Mouse (Mus musculus) erythroblast, embryonic 14.5 days (primary cell): ENCODE data around the gene Fcrlb. TPM values are rescaled to one million over a fixed set of nuclear protein-coding genes. Genes with fewer than 3 reads are reported as not detected.

ENCODE experiments used
- H3K27me3 ChIP-seq: 2 replicates; pipeline ENCODE4 v1.6.1; 2012; ENCODE audit warnings: inconsistent platforms; ENCODE audit not compliant: control insufficient read depth
- H3K36me3 ChIP-seq: 2 replicates; pipeline ENCODE4 v1.6.1; 2012; ENCODE audit warnings: mild to moderate bottlenecking, inconsistent platforms; ENCODE audit not compliant: control insufficient read depth
- H3K4me1 ChIP-seq: 2 replicates; pipeline ENCODE4 v1.6.1; 2012; ENCODE audit warnings: inconsistent platforms; ENCODE audit not compliant: control insufficient read depth
- H3K4me3 ChIP-seq: replicated peaks from 2 replicates; pipeline ENCODE3; 2012; ENCODE audit warnings: moderate library complexity, mild to moderate bottlenecking, inconsistent platforms
- H3K9me3 ChIP-seq: 2 replicates; pipeline ENCODE4 v1.6.1; 2012; ENCODE audit warnings: low read length, inconsistent platforms, mixed read lengths; ENCODE audit not compliant: control insufficient read depth
- GATA1 ChIP-seq: IDR thresholded peaks from 2 replicates; pipeline ENCODE4 v1.6.1; 2012; ENCODE audit warnings: low read length, inconsistent platforms, mixed read lengths
- TAL1 ChIP-seq: IDR thresholded peaks from 3 replicates; pipeline ENCODE4 v1.6.1; 2012; ENCODE audit warnings: low read length, inconsistent platforms, mixed read lengths
- polyA plus RNA-seq: library from polyadenylated mRNA; stranded (reverse); fragments of >175 nt; gene quantifications from 2 replicates; pipeline ENCODE4 v1.2.3, GENCODE M21; 2012

Fcrlb gene
- polyA plus RNA-seq, 1 experiment, result not detected

DNA sequence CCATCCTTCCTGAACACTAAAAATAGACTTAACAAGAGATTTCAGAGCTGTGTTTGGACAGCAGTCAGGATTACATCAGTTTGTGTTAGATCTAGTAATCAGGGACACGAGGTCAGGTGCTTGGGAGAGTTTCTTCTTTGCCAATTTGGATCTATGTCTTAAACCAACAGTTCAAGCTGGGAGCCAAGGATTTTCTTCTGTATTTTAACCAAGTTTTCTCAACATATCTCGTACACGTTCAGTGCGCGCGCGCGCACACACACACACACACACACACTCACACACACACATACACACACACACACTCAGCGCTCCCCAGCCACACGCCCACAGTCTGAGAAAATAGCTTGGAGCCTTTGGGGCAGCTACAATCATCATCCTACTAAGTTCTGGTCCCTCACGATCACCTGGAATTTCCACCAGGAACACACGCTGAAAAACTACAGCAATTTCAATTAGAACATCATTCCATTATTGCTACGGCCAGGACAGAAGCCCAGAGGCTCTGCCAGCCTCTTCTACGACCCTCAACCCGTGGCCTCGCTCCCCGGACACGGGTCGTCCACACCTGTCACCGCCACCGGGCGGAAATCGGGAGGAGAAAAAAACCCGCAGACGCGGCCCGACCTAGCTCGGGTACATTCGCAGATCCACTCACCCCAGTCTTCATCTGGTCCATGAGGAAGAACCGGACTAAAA is 45.6 kb downstream of the Fcrlb start:
- Histone ChIP-seq H3K36me3 (peaks cover 5% of the 10 kb centered on the region), H3K4me3 (peak overlapping the region; percentile 78), H3K9me3 (no peaks in the 10 kb centered on the region), H3K4me1 (peaks cover 43% of the 10 kb centered on the region), H3K27me3 (no peaks in the 10 kb centered on the region)
- TF ChIP-seq GATA1 (no peak), TAL1 (no peak)

DNA sequence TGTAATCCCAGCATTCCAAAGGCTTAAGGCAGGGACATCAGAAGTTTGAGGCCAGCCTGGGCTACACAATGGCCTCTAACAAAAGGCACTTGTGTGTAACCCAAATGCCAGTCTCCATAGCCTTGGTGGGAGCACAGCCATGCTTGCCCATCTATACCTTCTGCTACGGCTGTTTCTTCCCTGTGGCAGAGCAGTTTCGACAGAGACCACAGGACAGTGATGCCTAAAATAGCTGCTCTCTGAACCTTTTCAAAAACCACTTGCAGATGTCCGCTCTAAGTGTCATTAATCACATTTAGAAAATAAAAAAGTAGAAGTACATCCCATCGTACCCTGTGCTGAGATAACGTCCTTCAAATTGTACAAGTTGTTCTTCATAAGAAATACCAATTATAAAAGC is 47.3 kb downstream of the Fcrlb start:
- Histone ChIP-seq H3K27me3 (no peaks in the 10 kb centered on the region), H3K36me3 (no peaks in the 10 kb centered on the region), H3K4me1 (peaks cover 52% of the 10 kb centered on the region), H3K9me3 (no peaks in the 10 kb centered on the region), H3K4me3 (no peak overlapping the region)
- TF ChIP-seq GATA1, result no peak
- TF ChIP-seq TAL1, result no peak

DNA sequence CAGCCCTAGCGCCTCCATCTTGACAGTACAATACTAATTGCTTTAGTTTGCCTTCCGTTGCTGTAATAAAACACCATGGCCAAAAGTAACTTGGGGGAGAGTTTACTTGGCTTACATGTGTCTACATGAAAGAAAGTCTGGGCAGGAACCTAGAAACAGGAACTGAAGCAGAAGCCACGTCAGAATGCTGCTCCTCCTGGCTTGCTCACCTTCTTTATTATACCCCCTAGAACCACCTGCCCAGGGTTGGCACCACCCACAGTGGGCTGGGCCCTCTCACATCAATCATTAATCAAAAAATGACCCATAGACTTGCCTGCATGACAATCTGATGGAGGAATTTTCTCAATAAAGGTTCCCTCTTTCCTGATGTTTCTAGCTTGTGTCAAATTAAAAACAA is 48.0 kb downstream of the Fcrlb start:
- Histone ChIP-seq H3K9me3 (no peaks in the 10 kb centered on the region), H3K27me3 (no peaks in the 10 kb centered on the region), H3K4me1 (peaks cover 52% of the 10 kb centered on the region), H3K36me3 (no peaks in the 10 kb centered on the region), H3K4me3 (no peak overlapping the region)
- TF ChIP-seq GATA1 (no peak), TAL1 (no peak)

DNA sequence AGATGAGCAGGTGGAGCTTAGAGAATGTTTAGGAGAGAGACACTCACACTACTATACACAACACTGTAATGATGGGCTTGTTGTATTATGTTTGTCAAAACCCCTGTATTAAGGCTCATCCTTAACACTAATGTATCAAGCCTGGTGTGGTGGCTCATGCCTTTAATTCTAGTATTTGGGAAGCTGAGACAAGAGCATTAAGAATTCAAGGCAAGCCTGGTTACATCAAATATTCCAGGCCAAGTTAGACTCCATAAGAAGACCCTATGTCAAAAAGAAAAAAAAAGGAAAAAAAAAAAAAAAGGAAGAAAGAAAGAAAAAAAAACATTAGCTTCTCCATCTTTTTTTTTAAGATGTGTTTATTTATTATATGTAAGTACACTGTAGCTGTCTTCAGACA is 48.5 kb downstream of the Fcrlb start:
- TF ChIP-seq GATA1, result no peak
- H3K4me1 ChIP-seq, result peaks cover 53% of the 10 kb centered on the region
- no peaks in the 10 kb centered on the region for H3K27me3 ChIP-seq
- no peaks in the 10 kb centered on the region for H3K9me3 ChIP-seq
- H3K36me3 ChIP-seq, result no peaks in the 10 kb centered on the region
- H3K4me3 ChIP-seq, result no peak overlapping the region

DNA sequence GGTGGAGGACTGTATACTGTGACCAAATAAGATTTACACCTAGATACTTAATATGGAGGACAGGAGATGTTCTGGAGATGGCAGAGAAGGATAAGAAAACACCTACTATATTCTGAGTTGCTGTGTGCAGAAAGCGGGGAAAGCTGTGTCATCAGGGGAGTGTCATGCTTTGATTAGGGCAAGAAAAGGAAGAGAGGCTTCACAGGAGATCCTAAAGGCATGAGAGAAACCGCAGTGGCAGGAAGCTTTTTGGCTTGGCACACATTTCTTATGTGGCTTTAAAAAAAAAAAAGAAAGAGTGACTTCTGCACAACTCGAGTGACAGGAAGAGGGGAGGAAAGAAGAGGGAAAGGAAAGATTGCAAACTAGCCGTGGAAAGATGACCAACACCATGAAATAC is 49.7 kb downstream of the Fcrlb start:
- no peaks in the 10 kb centered on the region for H3K27me3 ChIP-seq
- TF ChIP-seq TAL1 (no peak), GATA1 (no peak)
- no peaks in the 10 kb centered on the region for H3K36me3 ChIP-seq
- no peak overlapping the region for H3K4me3 ChIP-seq
- H3K9me3 ChIP-seq, result no peaks in the 10 kb centered on the region
- H3K4me1 ChIP-seq, result peaks cover 50% of the 10 kb centered on the region

DNA sequence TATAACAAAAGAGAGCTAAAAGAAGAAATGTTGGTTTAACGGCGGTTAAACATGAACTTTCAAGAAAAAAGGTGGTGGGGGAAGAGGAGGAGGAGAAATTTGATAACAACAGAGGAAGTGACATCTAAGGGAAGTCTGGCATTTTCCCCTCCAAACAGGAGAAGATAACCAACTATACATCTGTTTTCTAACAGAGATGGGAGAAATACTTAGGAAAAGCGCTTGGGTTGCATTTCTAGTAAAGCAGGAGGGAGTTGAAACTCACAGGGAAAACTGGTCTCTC is 50.4 kb downstream of the Fcrlb start:
- Histone ChIP-seq H3K4me3 (no peak overlapping the region), H3K36me3 (no peaks in the 10 kb centered on the region), H3K9me3 (no peaks in the 10 kb centered on the region), H3K27me3 (no peaks in the 10 kb centered on the region), H3K4me1 (peaks cover 56% of the 10 kb centered on the region)
- TF ChIP-seq GATA1, result no peak
- no peak for TF ChIP-seq TAL1

DNA sequence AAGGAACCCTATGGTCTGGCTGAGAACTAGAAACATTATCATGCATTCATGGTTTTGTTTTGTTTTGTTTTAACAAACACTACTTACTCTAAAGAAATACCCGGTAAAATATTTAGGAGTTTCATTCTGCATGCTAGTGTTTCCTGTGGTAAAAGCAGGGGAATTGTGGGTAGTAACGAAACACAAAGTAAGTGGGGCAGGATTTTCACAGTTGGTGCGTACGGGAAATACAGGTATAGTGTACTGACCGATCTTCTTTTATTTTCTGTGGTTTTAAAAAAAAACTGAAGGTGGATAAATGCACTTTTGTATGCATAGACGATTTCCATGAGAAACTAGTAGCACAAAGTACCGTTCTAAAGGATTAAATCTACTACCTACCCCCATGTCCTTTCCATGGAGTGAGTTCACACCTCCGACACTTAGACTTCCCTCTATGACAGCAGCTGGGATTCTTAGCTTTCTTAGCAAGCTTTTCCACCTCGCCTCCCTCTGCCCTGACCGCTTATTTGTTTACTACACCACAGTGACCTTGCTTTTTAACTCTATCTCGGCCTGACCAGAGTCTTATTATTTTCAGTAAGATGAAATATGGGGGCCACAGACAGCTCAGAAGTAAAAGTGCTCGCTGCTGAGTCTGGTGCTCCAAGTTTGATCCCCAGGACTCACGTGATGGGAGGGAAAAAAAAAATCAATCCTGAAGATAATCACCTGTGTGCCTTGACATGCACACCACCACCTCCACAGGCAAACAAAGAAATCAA is 50.9 kb downstream of the Fcrlb start:
- no peak for TF ChIP-seq TAL1
- no peak for TF ChIP-seq GATA1
- H3K9me3 ChIP-seq, result no peaks in the 10 kb centered on the region
- no peak overlapping the region for H3K4me3 ChIP-seq
- H3K36me3 ChIP-seq, result no peaks in the 10 kb centered on the region
- peaks cover 57% of the 10 kb centered on the region for H3K4me1 ChIP-seq
- H3K27me3 ChIP-seq, result no peaks in the 10 kb centered on the region

DNA sequence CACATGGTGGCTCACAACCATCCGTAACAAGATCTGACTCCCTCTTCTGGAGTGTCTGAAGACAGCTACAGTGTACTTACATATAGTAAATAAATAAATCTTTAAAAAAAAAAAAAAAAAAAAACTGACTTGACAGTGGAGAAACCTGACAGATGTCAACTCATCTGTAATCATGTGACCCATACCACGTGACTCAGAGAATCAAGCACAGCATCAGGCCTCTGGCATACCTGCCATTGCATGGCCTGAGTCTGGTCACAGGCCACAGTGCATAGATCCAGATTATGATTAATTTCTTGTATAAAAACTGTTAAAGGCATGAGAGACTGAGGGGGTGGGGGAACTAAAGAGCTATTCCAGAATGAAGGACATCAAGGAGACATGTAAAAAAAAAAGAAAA is 53.9 kb downstream of the Fcrlb start:
- H3K36me3 ChIP-seq, result peaks cover 7% of the 10 kb centered on the region
- H3K9me3 ChIP-seq, result no peaks in the 10 kb centered on the region
- no peaks in the 10 kb centered on the region for H3K27me3 ChIP-seq
- TF ChIP-seq GATA1 (no peak), TAL1 (no peak)
- H3K4me3 ChIP-seq, result no peak overlapping the region
- H3K4me1 ChIP-seq, result peaks cover 34% of the 10 kb centered on the region

DNA sequence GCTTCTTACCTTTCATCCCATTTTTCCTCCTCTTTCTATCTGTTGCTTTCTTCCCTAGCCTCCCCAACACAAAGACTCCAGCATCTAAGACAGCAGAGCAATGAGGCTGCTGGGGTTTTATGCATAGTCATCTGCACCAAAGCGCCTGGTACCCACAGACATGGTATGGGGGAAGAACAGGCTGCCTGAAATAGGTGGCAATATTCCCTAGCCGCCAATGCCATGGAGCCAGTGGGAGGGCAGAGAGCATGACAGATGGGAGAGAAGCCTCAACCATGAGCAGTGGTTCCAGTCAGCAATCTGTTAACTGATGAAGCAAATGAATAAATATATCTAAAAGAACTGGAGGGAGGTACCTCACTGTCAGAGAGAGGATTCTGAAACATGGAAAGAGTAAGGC is 55.4 kb downstream of the Fcrlb start:
- Histone ChIP-seq H3K4me3 (no peak overlapping the region), H3K4me1 (peaks cover 19% of the 10 kb centered on the region), H3K36me3 (peaks cover 15% of the 10 kb centered on the region), H3K27me3 (no peaks in the 10 kb centered on the region), H3K9me3 (no peaks in the 10 kb centered on the region)
- no peak for TF ChIP-seq TAL1
- TF ChIP-seq GATA1, result no peak

Other genes with a start within 250 kb of the Fcrlb start
- gene Atf6, start 45.2 kb downstream of the Fcrlb start, polyA plus RNA-seq, result 0.21 and 0.22 TPM in 2 replicates
- 0.28 and 0.80 TPM in 2 replicates for gene Gm26620, start 27.9 kb downstream of the Fcrlb start, polyA plus RNA-seq
- 0.10 and 0.16 TPM in 2 replicates for gene Dusp12, start 27.4 kb downstream of the Fcrlb start, polyA plus RNA-seq
- not detected in 2 replicates for gene Fcrla, start 14.6 kb upstream of the Fcrlb start, polyA plus RNA-seq
- not detected in 2 replicates for gene Fcgr2b, start 63.6 kb upstream of the Fcrlb start, polyA plus RNA-seq
- not detected in 2 replicates for gene Fcgr4, start 106.0 kb upstream of the Fcrlb start, polyA plus RNA-seq
- gene Fcgr3, start 152.0 kb upstream of the Fcrlb start, polyA plus RNA-seq, result 0.06 TPM in 1 of 2 replicates, not detected in the other
- gene Cfap126, start 201.0 kb upstream of the Fcrlb start, polyA plus RNA-seq, result 0.37 and 0.64 TPM in 2 replicates
- 4.9 and 7.2 TPM in 2 replicates for gene Sdhc, start 237.7 kb upstream of the Fcrlb start, polyA plus RNA-seq
- not detected in 2 replicates for gene Mpz, start 237.8 kb upstream of the Fcrlb start, polyA plus RNA-seq